Mouse (Mus musculus) brain, embryonic 14.5 days (tissue): ENCODE results near the gene Tenm3. TPM values are rescaled to one million over a fixed set of nuclear protein-coding genes. Genes with fewer than 3 reads are reported as not detected.
"Not testable (repeated sequence)": the region's sequence is repeated elsewhere in the genome, so short reads cannot be mapped to it uniquely, and the experiment has no call there.

ENCODE experiments used
- DNase-seq: peaks from one replicate; pipeline ENCODE4 v3.0.0-alpha.2; 2011; ENCODE audit warnings: low read depth
- CTCF ChIP-seq: fragments of 200-500 bp; IDR thresholded peaks from 2 replicates; pipeline ENCODE4 v1.5.1; 2012; ENCODE audit warnings: inconsistent platforms, mild to moderate bottlenecking, moderate library complexity, borderline replicate concordance; ENCODE audit not compliant: insufficient read depth, insufficient read length; ENCODE audit errors: extremely low read depth
- POLR2A ChIP-seq: fragments of 200-500 bp; IDR thresholded peaks from 2 replicates; pipeline ENCODE4 v1.6.1; 2012; ENCODE audit warnings: mild to moderate bottlenecking, inconsistent platforms, borderline replicate concordance; ENCODE audit not compliant: poor library complexity, insufficient read depth, insufficient read length, severe bottlenecking; ENCODE audit errors: extremely low read depth
- polyA plus RNA-seq: library from polyadenylated mRNA; depleted of rRNA; stranded (reverse); fragments of >200 nt; gene quantifications from 2 replicates; pipeline ENCODE4 v1.2.3, GENCODE M21; 2012

The Tenm3 gene
- polyA plus RNA-seq, 1 experiment: 50.8 TPM

GRCm38 (mm10) chr8:48211931-48212330 lies 631.8 kb downstream of the Tenm3 start:
- DNase-seq: peak; percentile 74
- TF ChIP-seq CTCF (no peak), POLR2A (no peak)

- TF ChIP-seq CTCF (no peak), POLR2A (no peak)
- DNase-seq: peak; percentile 41
Observed at GRCm38 (mm10) chr8:48207567-48207966, 636.2 kb downstream of the Tenm3 start.

- TF ChIP-seq POLR2A (no peak), CTCF (peak; percentile 39; the same call in 1 of the 2 replicates)
- DNase-seq: no peak
Observed at GRCm38 (mm10) chr8:48206922-48207321, 636.8 kb downstream of the Tenm3 start.

GRCm38 (mm10) chr8:48204838-48205345 lies 638.9 kb downstream of the Tenm3 start:
- DNase-seq: no peak
- TF ChIP-seq POLR2A (no peak), CTCF (no peak)

- peak; percentile 65 for DNase-seq
- no peak for TF ChIP-seq POLR2A
- TF ChIP-seq CTCF: no peak
Observed at GRCm38 (mm10) chr8:48204114-48204837, 639.5 kb downstream of the Tenm3 start.

GRCm38 (mm10) chr8:48203611-48204010 lies 640.1 kb downstream of the Tenm3 start:
- TF ChIP-seq POLR2A (no peak), CTCF (no peak)
- DNase-seq: no peak

GRCm38 (mm10) chr8:48203161-48203560 lies 640.6 kb downstream of the Tenm3 start:
- DNase-seq: no peak
- TF ChIP-seq CTCF (no peak), POLR2A (no peak)

GRCm38 (mm10) chr8:48202632-48203031 lies 641.1 kb downstream of the Tenm3 start:
- TF ChIP-seq CTCF: no peak
- TF ChIP-seq POLR2A: no peak
- no peak for DNase-seq

GRCm38 (mm10) chr8:48199171-48199570 lies 644.6 kb downstream of the Tenm3 start:
- no peak for DNase-seq
- no peak for TF ChIP-seq CTCF
- TF ChIP-seq POLR2A: no peak

- TF ChIP-seq POLR2A (no peak), CTCF (no peak)
- DNase-seq: no peak
Observed at GRCm38 (mm10) chr8:48195971-48196370, 647.8 kb downstream of the Tenm3 start.

- DNase-seq: no peak
- TF ChIP-seq CTCF (no peak), POLR2A (no peak)
Observed at GRCm38 (mm10) chr8:48188586-48188985, 655.2 kb downstream of the Tenm3 start.

GRCm38 (mm10) chr8:48183758-48184157 lies 660.0 kb downstream of the Tenm3 start:
- DNase-seq: no peak
- no peak for TF ChIP-seq CTCF
- no peak for TF ChIP-seq POLR2A

- DNase-seq: no peak
- TF ChIP-seq CTCF: no peak
- TF ChIP-seq POLR2A: no peak
Observed at GRCm38 (mm10) chr8:48181000-48181399, 662.8 kb downstream of the Tenm3 start.

GRCm38 (mm10) chr8:48180146-48180545 lies 663.6 kb downstream of the Tenm3 start:
- DNase-seq: not testable (repeated sequence)
